Mouse (Mus musculus) olfactory bulb, adult 2 months (tissue): ENCODE results near the gene Gjc2. TPM values are rescaled to one million over a fixed set of nuclear protein-coding genes. Genes with fewer than 3 reads are reported as not detected.

Source experiments
- H3K27ac ChIP-seq: fragments of 200-500 bp; 2 replicates; pipeline ENCODE4 v1.5.1; 2012; ENCODE audit warnings: low read depth, low read length; ENCODE audit not compliant: insufficient read depth
- H3K4me1 ChIP-seq: fragments of 200-500 bp; 2 replicates; pipeline ENCODE4 v1.6.1; 2012; ENCODE audit warnings: low read length; ENCODE audit not compliant: control insufficient read depth, insufficient read depth
- H3K4me3 ChIP-seq: fragments of 200-500 bp; 2 replicates; pipeline ENCODE4 v1.5.1; 2012; ENCODE audit warnings: mild to moderate bottlenecking, low read depth, low read length, moderate library complexity; ENCODE audit not compliant: insufficient read depth
- CTCF ChIP-seq: fragments of 200-500 bp; IDR thresholded peaks from 2 replicates; pipeline ENCODE4 v1.5.1; 2012; ENCODE audit warnings: low read depth, mild to moderate bottlenecking, low read length, moderate library complexity; ENCODE audit not compliant: insufficient read depth
- POLR2A ChIP-seq: fragments of 200-500 bp; IDR thresholded peaks from 2 replicates; pipeline ENCODE4 v1.6.1; 2012; ENCODE audit warnings: mild to moderate bottlenecking, low read depth, low read length, moderate library complexity; ENCODE audit not compliant: insufficient read depth
- WGBS: fragments of 180-500 bp; shearing (Covaris S2); methylation state at CpG from one replicate; pipeline ENCODE4 v1.1.7; 2018; 5-methylcytosine and 5-hydroxymethylcytosine counted together
- polyA plus RNA-seq: library from polyadenylated mRNA; stranded (reverse); fragments of >200 nt; gene quantifications from 2 replicates; pipeline ENCODE4 v1.2.4, GENCODE M21; 2012; ENCODE audit warnings: low replicate concordance; ENCODE audit not compliant: missing spikeins, insufficient read depth, insufficient read length

Gene Gjc2
- polyA plus RNA-seq, 1 experiment = not detected

GRCm38 (mm10) chr11:59209580-59209979, 26.6 kb upstream of the Gjc2 start:
- WGBS = 41% methylated on average over 5 of the region's 5 CpGs
- TF ChIP-seq POLR2A (no peak), CTCF (no peak)
- Histone ChIP-seq H3K27ac (no peak overlapping the region), H3K4me3 (no peak overlapping the region), H3K4me1 (peaks cover 8% of the 10 kb centered on the region)

GRCm38 (mm10) chr11:59209003-59209441, 26.0 kb upstream of the Gjc2 start:
- Histone ChIP-seq H3K27ac (0 out of 2 replicates have a peak overlapping the region, but pooled peaks have one; percentile 24), H3K4me3 (peak overlapping the region; percentile 62), H3K4me1 (peaks cover 8% of the 10 kb centered on the region)
- TF ChIP-seq CTCF (0 out of 2 replicates have a peak, but pooled peaks have one; percentile 13), POLR2A (no peak)
- WGBS = 8% methylated on average over 18 of the region's 18 CpGs

GRCm38 (mm10) chr11:59208153-59208831, 25.3 kb upstream of the Gjc2 start, which contains the start of gene 2310033P09Rik:
Gene 2310033P09Rik, plus strand, starts transcription at chr11:59208321.
- no peak for TF ChIP-seq CTCF
- peak; percentile 86 for TF ChIP-seq POLR2A
- WGBS = under 1% methylated on average over 67 of the region's 67 CpGs
- Histone ChIP-seq H3K4me1 (peaks cover 8% of the 10 kb centered on the region), H3K4me3 (peak within 1 kb of the TSS; percentile 62), H3K27ac (peak within 1 kb of the TSS; percentile 85)

- Histone ChIP-seq H3K4me3 (peak within 1 kb of the TSS; percentile 63), H3K4me1 (peaks cover 8% of the 10 kb centered on the region; the same call in 1 of the 2 replicates), H3K27ac (no peak within 1 kb of the TSS)
- under 1% methylated on average over 63 of the region's 63 CpGs for WGBS
- TF ChIP-seq CTCF (no peak), POLR2A (peak; percentile 50)
Observed at GRCm38 (mm10) chr11:59202081-59202995, 19.3 kb upstream of the Gjc2 start, which contains the start of gene Mrpl55. Gene Mrpl55, plus strand, starts transcription at chr11:59202486.

- peak overlapping the region; percentile 63 for H3K4me3 ChIP-seq
- no peak overlapping the region for H3K27ac ChIP-seq
- 28% methylated on average over 16 of the region's 16 CpGs for WGBS
- TF ChIP-seq CTCF (no peak), POLR2A (no peak)
- peaks cover 8% of the 10 kb centered on the region; the same call in 1 of the 2 replicates for H3K4me1 ChIP-seq
Observed at GRCm38 (mm10) chr11:59201216-59202002, 18.4 kb upstream of the Gjc2 start.

GRCm38 (mm10) chr11:59196230-59196629, 13.2 kb upstream of the Gjc2 start:
- Histone ChIP-seq H3K27ac (no peak overlapping the region), H3K4me1 (peaks cover 3% of the 10 kb centered on the region; the same call in 1 of the 2 replicates), H3K4me3 (no peak overlapping the region)
- TF ChIP-seq CTCF (no peak), POLR2A (no peak)

- TF ChIP-seq POLR2A (no peak), CTCF (no peak)
- WGBS = 4% methylated on average over 16 of the region's 16 CpGs
Observed at GRCm38 (mm10) chr11:59192059-59192386, 9.0 kb upstream of the Gjc2 start, which contains the start of gene Guk1. Gene Guk1, minus strand, starts transcription at chr11:59192212.

GRCm38 (mm10) chr11:59191231-59192058, 8.4 kb upstream of the Gjc2 start:
- TF ChIP-seq CTCF = no peak
- peak; percentile 79 for TF ChIP-seq POLR2A
- peak overlapping the region; percentile 68 for H3K4me3 ChIP-seq
- H3K27ac ChIP-seq = peak overlapping the region; percentile 32; the same call in 1 of the 2 replicates
- under 1% methylated on average over 58 of the region's 59 CpGs for WGBS
- H3K4me1 ChIP-seq = peaks cover 10% of the 10 kb centered on the region; the same call in 1 of the 2 replicates

More at GRCm38 (mm10) chr11:59192059-59192386, 9.0 kb upstream of the Gjc2 start, which contains the start of gene Guk1:
- Histone ChIP-seq H3K4me3 (peak within 1 kb of the TSS; percentile 68), H3K27ac (peak within 1 kb of the TSS; percentile 32; the same call in 1 of the 2 replicates), H3K4me1 (peaks cover 10% of the 10 kb centered on the region; the same call in 1 of the 2 replicates)
